Mouse (Mus musculus) liver, embryonic 15.5 days (tissue): Measurements from ENCODE around the gene Foxb2. TPM values are rescaled to one million over a fixed set of nuclear protein-coding genes. Genes with fewer than 3 reads are reported as not detected.

Source experiments
- ATAC-seq: fragments of 200-750 bp; cut with Nextera tagmentation; 2 replicates; pipeline ENCODE4 v1.8.0; 2017; ENCODE audit warnings: moderate number of reproducible peaks, mild to moderate bottlenecking, moderate library complexity; ENCODE audit not compliant: insufficient read depth
- H3K27ac ChIP-seq: fragments of 300-500 bp; sonication (generic); replicated peaks from 2 replicates; pipeline ENCODE4 v1.5.1; 2015; ENCODE audit warnings: mild to moderate bottlenecking, inconsistent platforms
- H3K27me3 ChIP-seq: fragments of 300-500 bp; sonication (generic); 2 replicates; pipeline ENCODE4 v1.6.1; 2015; ENCODE audit warnings: mild to moderate bottlenecking, inconsistent platforms
- H3K36me3 ChIP-seq: fragments of 300-500 bp; sonication (generic); replicated peaks from 2 replicates; pipeline ENCODE4 v1.6.1; 2015; ENCODE audit warnings: moderate library complexity, mild to moderate bottlenecking, inconsistent platforms
- H3K4me1 ChIP-seq: fragments of 300-500 bp; sonication (generic); replicated peaks from 2 replicates; pipeline ENCODE4 v1.6.1; 2015; ENCODE audit warnings: inconsistent platforms
- H3K4me2 ChIP-seq: fragments of 300-500 bp; sonication (generic); 2 replicates; pipeline ENCODE4 v1.6.1; 2015; ENCODE audit warnings: moderate library complexity, mild to moderate bottlenecking, inconsistent platforms
- H3K4me3 ChIP-seq: fragments of 300-500 bp; sonication (generic); replicated peaks from 2 replicates; pipeline ENCODE4 v1.5.1; 2015; ENCODE audit warnings: mild to moderate bottlenecking, inconsistent platforms
- H3K9ac ChIP-seq: fragments of 300-500 bp; sonication (generic); 2 replicates; pipeline ENCODE4 v1.6.1; 2015; ENCODE audit warnings: moderate library complexity, mild to moderate bottlenecking, inconsistent platforms
- H3K9me3 ChIP-seq: fragments of 300-500 bp; sonication (generic); replicated peaks from 2 replicates; pipeline ENCODE4 v1.6.1; 2016; ENCODE audit warnings: inconsistent platforms
- WGBS: fragments of 180-500 bp; shearing (Covaris S2); methylation state at CpG from one replicate; pipeline ENCODE4 v1.1.7; 2015; ENCODE audit warnings: mixed read lengths; ENCODE audit not compliant: insufficient replicate concordance; 5-methylcytosine and 5-hydroxymethylcytosine counted together
- polyA plus RNA-seq: library from polyadenylated mRNA; unstranded; fragments of >200 nt; fragmentation: Nextera tagmentation; extraction: Ambion mirVana; gene quantifications from 2 replicates; pipeline ENCODE4 v1.2.1, GENCODE M21; 2015

Gene Foxb2
- polyA plus RNA-seq = not detected in 2 replicates

DNA sequence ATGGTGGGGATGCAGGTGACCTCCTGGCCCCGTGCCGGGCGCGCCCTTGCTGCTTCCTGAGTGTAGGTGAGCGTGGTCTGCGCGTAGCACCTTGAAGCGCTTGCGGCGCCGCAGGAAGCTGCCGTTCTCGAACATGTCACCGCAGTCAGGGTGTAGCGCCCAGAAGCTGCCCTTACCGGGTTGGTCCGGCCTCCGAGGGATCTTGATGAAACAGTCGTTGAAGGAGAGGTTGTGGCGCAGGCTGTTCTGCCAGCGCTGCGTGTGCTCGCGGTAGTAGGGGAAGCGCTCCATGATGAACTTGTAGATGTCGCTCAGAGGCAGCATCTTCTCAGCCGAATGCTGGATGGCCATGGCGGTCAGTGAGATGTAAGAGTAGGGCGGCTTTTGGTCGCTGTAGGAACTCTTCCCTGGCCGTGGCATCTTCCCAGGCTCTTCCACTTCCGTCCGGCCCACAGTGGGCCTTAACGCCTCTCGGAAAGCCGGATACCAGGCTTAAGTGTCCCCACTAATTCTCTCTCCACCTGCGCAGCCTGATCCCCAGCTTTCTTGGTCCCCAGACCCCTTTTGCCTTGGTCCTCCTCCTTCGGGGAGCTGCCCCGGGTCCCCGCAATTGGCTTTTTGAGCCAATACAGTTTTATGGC, at the start of gene Foxb2:
Gene Foxb2 (minus strand): TSS at position 585 of the 641 bp plus-strand sequence.
- Histone ChIP-seq H3K4me3 (peak within 1 kb of the TSS; percentile 29), H3K27ac (no peak within 1 kb of the TSS), H3K9me3 (no peaks in the 10 kb centered on the region), H3K4me1 (peaks cover 8% of the 10 kb centered on the region), H3K4me2 (peak within 1 kb of the TSS; percentile 56), H3K9ac (no peak within 1 kb of the TSS), H3K27me3 (peaks cover 100% of the 10 kb centered on the region), H3K36me3 (no peaks in the 10 kb centered on the region)
- no peak for ATAC-seq
- WGBS = under 1% methylated on average over 40 of the region's 40 CpGs

GRCm38 (mm10) chr19:16911507-16911906, 37.9 kb upstream of the Foxb2 start:
- Histone ChIP-seq H3K4me3 (no peak overlapping the region), H3K4me1 (no peaks in the 10 kb centered on the region), H3K27me3 (no peaks in the 10 kb centered on the region), H3K4me2 (no peak overlapping the region), H3K9me3 (no peaks in the 10 kb centered on the region), H3K27ac (no peak overlapping the region), H3K9ac (no peak overlapping the region), H3K36me3 (no peaks in the 10 kb centered on the region)
- 68% methylated on average over 5 of the region's 5 CpGs for WGBS
- ATAC-seq = no peak

DNA sequence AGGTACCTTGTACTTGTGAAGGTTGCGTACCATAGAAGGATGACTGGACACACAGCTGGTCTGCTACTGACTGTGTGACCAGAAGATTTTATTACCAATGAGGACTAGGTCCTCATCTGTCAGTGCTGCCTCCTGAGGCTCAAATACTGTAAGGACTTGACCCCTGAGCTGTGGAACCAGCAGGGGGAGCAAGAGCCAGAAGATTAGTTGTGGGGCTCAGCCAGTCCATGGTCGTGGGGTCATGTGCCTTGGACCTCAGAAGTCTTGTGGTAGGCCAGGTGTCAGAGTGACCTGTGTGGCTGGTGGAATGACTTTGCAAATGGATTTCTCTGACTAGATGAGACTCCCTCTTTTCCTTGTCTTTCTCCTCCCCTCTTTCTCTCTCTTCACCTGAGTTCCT, 29.5 kb upstream of the Foxb2 start:
- Histone ChIP-seq H3K9ac (no peak overlapping the region), H3K4me1 (no peaks in the 10 kb centered on the region), H3K9me3 (no peaks in the 10 kb centered on the region), H3K4me2 (no peak overlapping the region), H3K4me3 (no peak overlapping the region), H3K27me3 (no peaks in the 10 kb centered on the region), H3K27ac (no peak overlapping the region), H3K36me3 (no peaks in the 10 kb centered on the region)
- 47% methylated on average over 2 of the region's 2 CpGs for WGBS
- no peak for ATAC-seq

- no peak for ATAC-seq
- H3K9me3 ChIP-seq = no peaks in the 10 kb centered on the region
- H3K27me3 ChIP-seq = no peaks in the 10 kb centered on the region
- WGBS = 45% methylated on average over 10 of the region's 10 CpGs
- H3K36me3 ChIP-seq = no peaks in the 10 kb centered on the region
- H3K4me2 ChIP-seq = no peak overlapping the region
- H3K4me1 ChIP-seq = no peaks in the 10 kb centered on the region
- H3K27ac ChIP-seq = no peak overlapping the region
- H3K9ac ChIP-seq = no peak overlapping the region
- H3K4me3 ChIP-seq = no peak overlapping the region
These were observed 26.1 kb upstream of the Foxb2 start for GRCm38 (mm10) chr19:16899716-16900115.

- H3K4me2 ChIP-seq = no peak overlapping the region
- H3K9me3 ChIP-seq = no peaks in the 10 kb centered on the region
- no peaks in the 10 kb centered on the region for H3K4me1 ChIP-seq
- H3K4me3 ChIP-seq = no peak overlapping the region
- ATAC-seq = no peak
- WGBS = 75% methylated on average over 5 of the region's 5 CpGs
- H3K27me3 ChIP-seq = no peaks in the 10 kb centered on the region
- no peak overlapping the region for H3K27ac ChIP-seq
- no peak overlapping the region for H3K9ac ChIP-seq
- no peaks in the 10 kb centered on the region for H3K36me3 ChIP-seq
These were observed 25.0 kb upstream of the Foxb2 start for GRCm38 (mm10) chr19:16898576-16898975.

DNA sequence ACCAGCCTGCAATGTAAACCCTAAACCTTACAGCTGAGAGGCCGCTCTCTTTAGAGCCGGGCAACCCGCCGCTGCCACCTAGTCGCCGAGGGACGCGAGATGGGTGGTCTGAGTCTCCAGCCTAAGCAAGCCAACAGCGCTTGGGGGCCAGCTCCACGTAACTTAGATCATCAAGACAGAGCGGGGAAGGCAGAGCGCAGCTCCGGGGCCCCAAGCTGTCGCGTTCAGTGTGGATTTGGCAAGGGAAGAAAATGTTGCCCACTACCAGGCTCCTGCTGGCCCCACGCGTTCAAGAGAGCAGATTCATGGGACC, 2.8 kb upstream of the Foxb2 start:
- peaks cover 90% of the 10 kb centered on the region for H3K27me3 ChIP-seq
- WGBS = 3% methylated on average over 17 of the region's 17 CpGs
- no peak overlapping the region for H3K4me3 ChIP-seq
- no peaks in the 10 kb centered on the region for H3K9me3 ChIP-seq
- peaks cover 8% of the 10 kb centered on the region for H3K4me1 ChIP-seq
- no peak overlapping the region for H3K4me2 ChIP-seq
- no peak for ATAC-seq
- H3K27ac ChIP-seq = no peak overlapping the region
- H3K9ac ChIP-seq = no peak overlapping the region
- H3K36me3 ChIP-seq = no peaks in the 10 kb centered on the region

- Histone ChIP-seq H3K4me2 (no peak overlapping the region), H3K4me1 (peaks cover 8% of the 10 kb centered on the region), H3K9ac (no peak overlapping the region), H3K27me3 (peaks cover 96% of the 10 kb centered on the region), H3K36me3 (no peaks in the 10 kb centered on the region), H3K9me3 (no peaks in the 10 kb centered on the region), H3K4me3 (no peak overlapping the region), H3K27ac (no peak overlapping the region)
- 1% methylated on average over 34 of the region's 34 CpGs for WGBS
- ATAC-seq = no peak
These were observed 2.2 kb upstream of the Foxb2 start for GRCm38 (mm10) chr19:16875631-16876457.

DNA sequence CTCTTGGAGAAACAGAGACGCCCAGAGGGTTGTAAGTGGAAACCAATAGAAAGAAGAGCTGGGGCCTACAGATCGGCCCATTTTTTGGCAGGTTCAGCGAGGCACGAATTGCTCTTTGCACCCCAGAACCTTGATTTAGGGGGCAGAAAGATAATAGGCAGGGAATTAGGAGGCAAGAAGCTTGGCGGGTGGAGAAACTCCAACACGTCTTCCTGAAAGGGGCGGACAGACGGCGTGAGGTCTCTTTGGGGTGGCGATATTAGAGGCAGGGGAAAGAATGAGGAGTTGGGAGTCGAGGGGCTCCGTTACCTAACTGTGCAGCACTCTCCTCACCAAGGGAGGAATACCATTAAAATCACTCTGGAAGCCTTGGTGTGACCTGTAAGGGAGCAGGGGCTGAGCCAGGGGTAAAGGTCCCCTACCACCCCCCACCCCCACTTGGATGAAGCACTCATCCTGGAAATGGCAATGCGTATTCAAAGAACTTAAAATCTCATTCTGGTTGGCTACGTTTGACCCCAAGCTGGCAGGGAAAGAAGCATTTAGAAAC, 1.5 kb upstream of the Foxb2 start:
- H3K36me3 ChIP-seq = no peaks in the 10 kb centered on the region
- peaks cover 8% of the 10 kb centered on the region for H3K4me1 ChIP-seq
- no peaks in the 10 kb centered on the region for H3K9me3 ChIP-seq
- WGBS = 6% methylated on average over 14 of the region's 14 CpGs
- no peak overlapping the region for H3K4me2 ChIP-seq
- H3K27ac ChIP-seq = no peak overlapping the region
- H3K9ac ChIP-seq = no peak overlapping the region
- H3K4me3 ChIP-seq = no peak overlapping the region
- peaks cover 98% of the 10 kb centered on the region for H3K27me3 ChIP-seq
- no peak for ATAC-seq

DNA sequence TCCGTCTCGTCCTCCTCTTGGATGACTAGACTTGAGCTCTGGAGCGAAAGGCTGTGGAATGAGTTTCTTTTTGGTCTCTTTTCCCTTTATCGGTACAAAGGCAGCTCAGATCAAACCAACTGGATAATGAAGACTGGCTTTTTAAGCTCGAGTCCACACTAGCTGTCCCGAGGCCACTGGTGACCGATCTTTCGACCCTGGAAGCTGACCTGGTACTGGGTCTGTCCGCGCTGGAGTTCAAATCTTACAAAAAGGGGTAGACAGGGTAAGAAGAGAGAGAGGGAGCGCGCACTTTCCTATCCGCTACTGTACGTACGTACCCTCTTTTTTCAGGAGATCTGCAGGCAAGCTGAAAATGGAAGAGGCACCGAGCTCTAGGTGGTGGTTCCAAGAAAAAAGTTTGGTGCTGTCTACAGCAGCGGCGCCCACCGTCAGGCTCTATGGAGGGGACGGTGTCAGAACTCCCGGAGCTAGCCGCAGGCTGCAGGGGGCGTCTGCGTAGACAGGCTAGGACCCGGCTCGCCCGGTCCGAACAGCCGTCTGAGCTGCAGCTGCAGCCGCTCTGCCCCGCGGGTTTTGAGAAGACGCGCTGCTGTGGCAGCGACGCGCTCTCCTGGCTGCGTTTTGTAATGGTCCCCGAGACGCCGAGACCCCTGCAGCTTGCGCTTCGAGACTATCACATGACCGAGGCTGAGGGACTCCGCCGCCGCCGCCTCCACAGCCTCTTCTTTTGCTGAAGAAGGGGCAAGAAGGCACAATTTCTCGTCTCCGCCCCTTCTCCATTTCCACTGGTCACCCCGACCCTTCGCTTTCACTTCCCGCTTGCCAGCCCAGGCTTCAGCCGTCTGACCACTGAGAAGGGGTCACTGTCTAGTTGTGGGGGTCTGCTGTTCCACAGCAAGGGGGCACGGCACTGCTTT, 597 bp upstream of the Foxb2 start:
- Histone ChIP-seq H3K4me2 (peak overlapping the region; percentile 56), H3K36me3 (no peaks in the 10 kb centered on the region), H3K27me3 (peaks cover 100% of the 10 kb centered on the region), H3K9ac (no peak overlapping the region), H3K4me1 (peaks cover 8% of the 10 kb centered on the region), H3K9me3 (no peaks in the 10 kb centered on the region), H3K27ac (no peak overlapping the region), H3K4me3 (peak overlapping the region; percentile 29)
- under 1% methylated on average over 55 of the region's 55 CpGs for WGBS
- ATAC-seq = no peak

GRCm38 (mm10) chr19:16872331-16873180, 1.0 kb downstream of the Foxb2 start:
- H3K27ac ChIP-seq = no peak overlapping the region
- H3K9me3 ChIP-seq = no peaks in the 10 kb centered on the region
- no peak for ATAC-seq
- peak overlapping the region; percentile 24 for H3K4me3 ChIP-seq
- peak overlapping the region; percentile 56 for H3K4me2 ChIP-seq
- peaks cover 100% of the 10 kb centered on the region for H3K27me3 ChIP-seq
- H3K4me1 ChIP-seq = peaks cover 8% of the 10 kb centered on the region
- under 1% methylated on average over 71 of the region's 88 CpGs for WGBS
- no peak overlapping the region for H3K9ac ChIP-seq
- no peaks in the 10 kb centered on the region for H3K36me3 ChIP-seq
